Mouse (Mus musculus): Measurements from ENCODE around the gene Gm20481.
"Not testable (repeated sequence)": the region's sequence is repeated elsewhere in the genome, so short reads cannot be mapped to it uniquely, and the experiment has no call there.

The Gm20481 gene

DNA sequence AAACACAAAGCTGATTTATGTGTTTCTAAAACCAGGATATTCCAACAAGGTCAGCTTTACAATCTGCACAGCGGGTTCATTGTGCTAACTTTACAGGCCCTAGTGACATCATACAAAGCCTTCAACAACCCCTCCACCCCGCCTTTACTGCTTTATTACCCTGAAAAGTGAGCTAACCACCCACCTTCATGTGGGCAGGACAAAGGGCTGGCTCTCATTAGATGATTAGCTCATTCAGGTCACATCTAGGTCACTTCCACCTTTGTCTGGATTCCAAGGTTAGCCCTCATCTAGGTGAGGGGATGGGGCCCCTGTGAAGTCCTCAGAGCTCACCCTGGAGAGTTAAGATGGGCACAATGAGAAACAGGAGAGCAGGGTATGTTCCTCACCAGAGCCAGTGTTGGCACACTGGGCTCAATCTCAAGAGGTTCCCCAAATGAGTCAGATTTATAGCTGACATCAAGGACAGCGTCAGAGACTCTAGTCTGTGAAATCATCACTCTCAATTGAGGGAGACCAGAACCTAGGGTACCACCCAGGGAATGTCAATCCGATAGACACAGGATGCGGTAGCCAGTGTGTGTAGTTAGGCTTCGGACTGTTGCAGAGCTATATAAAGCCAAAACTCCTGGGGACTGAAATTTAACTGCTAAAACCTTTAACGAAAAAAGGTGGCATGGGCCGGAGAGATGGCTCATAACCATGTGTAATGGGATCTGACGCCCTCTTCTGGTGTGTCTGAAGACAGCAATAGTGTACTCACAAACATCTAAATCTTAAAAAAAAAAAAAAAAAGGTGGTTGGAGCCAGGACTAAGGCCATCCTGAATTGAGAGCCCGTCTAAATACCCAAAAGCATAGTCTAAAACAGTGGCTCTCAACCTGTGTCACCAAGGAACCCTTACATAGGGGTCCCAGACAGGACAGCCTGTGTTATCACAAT is 18.9 kb upstream of the Gm20481 start:
- ATAC-seq (ENCODE audit: insufficient number of reproducible peaks, low FRiP score, low TSS enrichment), result no peak

- no peak for ATAC-seq (ENCODE audit: insufficient number of reproducible peaks, low FRiP score, low TSS enrichment)
These were observed 17.9 kb upstream of the Gm20481 start for GRCm38 (mm10) chr17:34951636-34952377.

DNA sequence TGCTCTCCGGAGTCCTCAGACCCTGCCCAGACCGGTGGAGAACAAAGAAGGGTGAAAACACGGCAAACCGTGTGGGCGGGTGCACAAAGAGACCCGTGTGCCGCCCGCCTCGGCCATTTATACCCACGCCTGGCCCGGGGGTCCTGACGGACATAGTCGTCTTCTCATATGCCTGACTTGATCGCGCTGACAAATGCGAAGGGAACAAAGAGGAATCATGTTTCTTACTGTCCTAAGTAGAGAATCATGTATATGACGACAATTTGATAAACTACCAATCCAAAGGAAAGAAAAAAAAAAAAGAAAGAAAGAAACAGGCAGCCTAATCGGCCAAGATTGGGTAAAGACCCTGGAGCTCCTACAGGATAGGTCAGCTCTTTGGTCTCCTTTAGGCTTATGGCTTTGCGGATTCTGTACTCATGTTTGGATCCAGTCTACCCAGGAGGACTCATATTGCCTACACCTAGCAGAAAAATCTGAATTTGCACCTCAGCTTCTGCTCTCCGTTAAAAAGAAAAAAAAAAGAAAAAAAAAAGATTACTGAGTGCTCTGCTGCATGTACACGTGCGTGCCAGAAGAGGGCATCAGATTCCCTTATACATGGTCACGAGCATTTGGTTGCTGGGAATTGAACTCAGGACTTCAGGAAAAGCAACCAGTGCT is 17.2 kb upstream of the Gm20481 start:
- peak; percentile 83; the same call in 1 of the 2 replicates for ATAC-seq (ENCODE audit: insufficient number of reproducible peaks, low FRiP score, low TSS enrichment)

DNA sequence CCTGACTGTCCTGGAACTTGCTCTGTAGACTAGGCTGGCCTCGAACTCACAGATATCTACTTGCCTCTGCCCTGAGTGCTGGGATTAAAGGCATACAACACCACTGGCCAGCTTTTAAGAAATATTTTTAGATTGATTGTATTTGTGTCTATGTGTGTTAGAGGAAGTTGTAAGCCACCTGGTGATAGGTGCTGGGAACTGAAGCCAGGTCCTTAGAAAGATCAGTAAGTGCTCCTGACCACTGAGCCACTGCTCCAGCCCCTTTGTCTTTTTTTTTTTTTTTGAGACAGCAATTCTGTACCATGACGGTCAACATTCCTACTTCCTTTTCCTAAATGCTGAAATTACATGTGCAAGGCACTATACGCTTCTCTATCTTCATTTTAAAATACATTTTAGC is 16.5 kb upstream of the Gm20481 start:
- ATAC-seq (ENCODE audit: insufficient number of reproducible peaks, low FRiP score, low TSS enrichment), result no peak

GRCm38 (mm10) chr17:34953904-34954303 is 15.8 kb upstream of the Gm20481 start:
- no peak for ATAC-seq (ENCODE audit: insufficient number of reproducible peaks, low FRiP score, low TSS enrichment)

DNA sequence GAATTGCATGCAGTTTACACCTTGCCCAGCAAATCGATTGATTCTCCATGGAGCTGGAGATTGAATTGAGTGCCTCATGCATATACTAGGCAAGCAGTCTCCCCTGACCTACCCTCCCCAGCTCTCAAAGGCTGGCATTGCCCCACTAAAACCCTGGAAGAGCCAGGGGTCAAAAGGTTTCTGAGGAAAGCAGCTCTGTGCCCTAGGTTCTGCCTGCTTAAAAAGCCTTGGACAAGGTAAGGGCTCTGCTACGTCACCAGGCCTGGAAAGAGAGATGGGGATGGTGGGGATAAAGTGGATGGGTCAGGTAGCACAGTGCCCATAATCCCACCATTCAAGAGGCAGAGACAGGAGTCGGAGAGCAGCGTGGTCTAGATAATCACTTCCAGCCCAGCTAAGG is 14.9 kb upstream of the Gm20481 start:
- ATAC-seq (ENCODE audit: insufficient number of reproducible peaks, low FRiP score, low TSS enrichment), result no peak

DNA sequence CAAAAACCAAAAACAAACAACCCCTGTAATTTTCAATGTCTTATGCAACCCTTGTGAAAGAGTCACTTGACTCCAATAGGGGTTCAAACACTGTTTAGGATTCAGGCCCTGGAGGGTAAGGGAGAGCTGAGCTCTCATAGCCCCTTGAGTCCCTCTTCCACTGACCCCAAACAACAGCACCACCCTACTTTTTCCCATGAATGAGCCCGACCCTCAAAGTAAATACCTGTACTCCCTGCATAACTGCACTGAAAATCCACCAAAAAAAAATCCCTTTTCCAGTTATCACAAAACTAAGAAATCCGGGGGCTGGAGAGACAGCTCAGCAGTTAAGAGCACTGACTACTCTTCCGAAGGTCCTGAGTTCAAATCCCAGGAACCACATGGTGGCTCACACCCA is 13.8 kb upstream of the Gm20481 start:
- no peak for ATAC-seq (ENCODE audit: insufficient number of reproducible peaks, low FRiP score, low TSS enrichment)

DNA sequence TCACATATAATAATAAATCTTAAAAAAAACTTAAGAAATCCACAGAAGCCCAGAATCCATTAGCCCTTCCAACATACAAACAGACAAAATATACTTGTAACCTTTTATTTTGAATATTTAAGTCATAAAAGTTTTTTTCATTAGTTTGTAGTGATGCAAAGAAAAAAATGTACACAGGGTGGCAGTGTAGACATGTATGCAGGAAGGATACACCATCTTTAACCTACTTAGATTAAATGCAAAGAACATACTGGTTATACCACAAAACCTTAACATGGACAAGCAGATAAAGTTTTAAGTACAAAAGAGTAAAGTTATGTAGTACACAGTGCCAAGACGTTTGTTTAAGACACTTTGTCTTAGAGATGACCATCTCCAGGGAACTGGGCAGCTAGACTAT is 13.4 kb upstream of the Gm20481 start:
- ATAC-seq (ENCODE audit: insufficient number of reproducible peaks, low FRiP score, low TSS enrichment), result no peak

GRCm38 (mm10) chr17:34957291-34957690 is 12.4 kb upstream of the Gm20481 start:
- not testable (repeated sequence) for ATAC-seq (ENCODE audit: insufficient number of reproducible peaks, low FRiP score, low TSS enrichment)

- not testable (repeated sequence) for ATAC-seq (ENCODE audit: insufficient number of reproducible peaks, low FRiP score, low TSS enrichment)
These were observed 11.7 kb upstream of the Gm20481 start for GRCm38 (mm10) chr17:34957966-34958365.

- ATAC-seq (ENCODE audit: insufficient number of reproducible peaks, low FRiP score, low TSS enrichment), result not testable (repeated sequence)
These were observed 11.0 kb upstream of the Gm20481 start for GRCm38 (mm10) chr17:34958734-34959129.

DNA sequence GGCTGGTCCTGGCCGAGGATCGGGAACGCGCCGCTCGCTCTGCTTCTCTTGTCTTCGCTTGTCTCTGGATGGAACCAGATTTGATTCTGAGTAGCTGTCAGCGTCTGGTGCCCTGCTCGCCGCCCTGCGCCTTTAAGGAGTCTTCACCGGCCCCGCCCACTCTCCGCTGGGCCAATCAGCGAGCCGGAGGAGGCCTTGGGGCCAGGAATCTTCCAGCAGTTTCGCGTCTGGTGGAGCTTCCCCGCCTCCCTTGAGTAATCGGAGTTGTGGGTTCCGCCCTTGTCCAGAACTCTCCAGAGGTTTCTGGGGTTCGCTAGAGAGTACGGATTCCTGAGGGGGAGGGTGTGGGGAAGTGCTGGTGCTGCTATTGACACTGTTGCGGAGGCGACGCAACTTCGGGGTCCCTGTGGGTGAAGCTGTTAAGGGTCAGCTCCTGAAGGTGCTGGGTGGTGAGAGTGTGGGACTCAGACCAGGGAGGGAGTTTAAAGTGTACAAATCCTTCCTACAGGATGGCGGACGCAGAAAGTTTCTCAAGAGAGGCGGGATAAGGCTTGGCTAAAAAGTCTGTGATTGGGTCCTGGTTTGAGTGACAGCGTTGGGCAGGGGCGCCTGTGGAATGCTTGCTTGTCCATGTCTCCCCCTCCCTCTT is 10.5 kb upstream of the Gm20481 start, which contains the start of gene Hspa1b:
Gene Hspa1b (minus strand): TSS at position 109 of the 649 bp plus-strand sequence.
- peak; percentile 92; the same call in 1 of the 2 replicates for ATAC-seq (ENCODE audit: insufficient number of reproducible peaks, low FRiP score, low TSS enrichment)

GRCm38 (mm10) chr17:34959881-34960515 is 9.7 kb upstream of the Gm20481 start:
- ATAC-seq (ENCODE audit: insufficient number of reproducible peaks, low FRiP score, low TSS enrichment), result no peak

- ATAC-seq (ENCODE audit: insufficient number of reproducible peaks, low FRiP score, low TSS enrichment), result no peak
These were observed 8.8 kb upstream of the Gm20481 start for GRCm38 (mm10) chr17:34960702-34961493.

GRCm38 (mm10) chr17:34962125-34962524 is 7.6 kb upstream of the Gm20481 start:
- no peak for ATAC-seq (ENCODE audit: insufficient number of reproducible peaks, low FRiP score, low TSS enrichment)

GRCm38 (mm10) chr17:34962841-34963240 is 6.9 kb upstream of the Gm20481 start:
- ATAC-seq (ENCODE audit: insufficient number of reproducible peaks, low FRiP score, low TSS enrichment), result no peak

GRCm38 (mm10) chr17:34964640-34965049 is 5.1 kb upstream of the Gm20481 start:
- ATAC-seq (ENCODE audit: insufficient number of reproducible peaks, low FRiP score, low TSS enrichment), result no peak

GRCm38 (mm10) chr17:34965627-34966026 is 4.1 kb upstream of the Gm20481 start:
- ATAC-seq (ENCODE audit: insufficient number of reproducible peaks, low FRiP score, low TSS enrichment), result no peak

DNA sequence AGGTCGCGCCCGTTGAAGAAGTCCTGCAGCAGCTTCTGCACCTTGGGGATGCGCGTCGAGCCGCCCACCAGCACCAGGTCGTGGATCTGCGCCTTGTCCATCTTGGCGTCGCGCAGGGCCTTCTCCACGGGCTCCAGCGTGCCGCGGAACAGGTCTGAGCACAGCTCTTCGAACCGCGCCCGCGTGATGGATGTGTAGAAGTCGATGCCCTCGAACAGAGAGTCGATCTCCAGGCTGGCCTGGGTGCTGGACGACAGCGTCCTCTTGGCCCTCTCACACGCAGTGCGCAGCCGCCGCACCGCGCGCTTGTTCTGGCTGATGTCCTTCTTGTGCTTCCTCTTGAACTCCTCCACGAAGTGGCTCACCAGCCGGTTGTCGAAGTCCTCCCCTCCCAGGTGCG is 1.1 kb downstream of the Gm20481 start:
- not testable (repeated sequence) for ATAC-seq (ENCODE audit: insufficient number of reproducible peaks, low FRiP score, low TSS enrichment)

All from cerebellum, adult (tissue).